Mouse (Mus musculus) layer of hippocampus, postnatal 14 days (tissue): ENCODE results near the gene Tkfc. TPM values are rescaled to one million over a fixed set of nuclear protein-coding genes. Genes with fewer than 3 reads are reported as not detected.

Experiments used
- total RNA-seq, 2 experiments: library from RNA; stranded (reverse); gene quantifications; 2 replicates each; pipeline ENCODE4 v1.2.3; 2021

The Tkfc gene
- total RNA-seq, 2 experiments from 2014 or later, result 21.7 to 24.4 TPM

Other genes starting within 250 kb of the Tkfc start
- gene Syt7, start 216.6 kb downstream of the Tkfc start, total RNA-seq, result 100 to 1,000 TPM; 277 to 282 TPM
- gene Lrrc10b, start 148.2 kb downstream of the Tkfc start, total RNA-seq, result 10 to 100 TPM; 58.7 to 58.9 TPM
- gene Ppp1r32, start 122.7 kb downstream of the Tkfc start, total RNA-seq, result 1 to 10 TPM; 1.5 to 1.6 TPM
- 10 to 100 TPM; 63.5 to 71.9 TPM for gene Cpsf7, start 80.4 kb downstream of the Tkfc start, total RNA-seq
- gene Sdhaf2, start 79.5 kb downstream of the Tkfc start, total RNA-seq, result 10 to 100 TPM; 57.6 to 62.0 TPM
- gene Tmem216, start 49.4 kb downstream of the Tkfc start, total RNA-seq, result 10 to 100 TPM; 10.1 to 11.8 TPM
- gene Cyb561a3, start 28.5 kb downstream of the Tkfc start, total RNA-seq, result 10 to 100 TPM; 13.0 to 13.9 TPM
- gene Tmem138, start 28.3 kb downstream of the Tkfc start, total RNA-seq, result 10 to 100 TPM; 12.4 to 12.6 TPM
- gene Ddb1, start 327 bp downstream of the Tkfc start, total RNA-seq, result 100 to 1,000 TPM; 202 to 215 TPM
- gene Vwce, start 28.6 kb upstream of the Tkfc start, total RNA-seq, result under 1 TPM; 0.60 to 0.91 TPM
- not detected for gene Pga5, start 72.4 kb upstream of the Tkfc start, total RNA-seq
- 10 to 100 TPM; 25.1 to 26.6 TPM for gene Vps37c, start 83.1 kb upstream of the Tkfc start, total RNA-seq
- under 1 TPM in 1 of 2 experiments, not detected in 1; 0.19 TPM for gene Cd5, start 133.3 kb upstream of the Tkfc start, total RNA-seq
- under 1 TPM; 0.14 to 0.41 TPM for gene Cd6, start 224.4 kb upstream of the Tkfc start, total RNA-seq
- 1 to 10 TPM; 1.8 to 3.0 TPM for gene Slc15a3, start 234.1 kb upstream of the Tkfc start, total RNA-seq